Mouse (Mus musculus): ENCODE measurements around the gene Nbea.

DNA sequence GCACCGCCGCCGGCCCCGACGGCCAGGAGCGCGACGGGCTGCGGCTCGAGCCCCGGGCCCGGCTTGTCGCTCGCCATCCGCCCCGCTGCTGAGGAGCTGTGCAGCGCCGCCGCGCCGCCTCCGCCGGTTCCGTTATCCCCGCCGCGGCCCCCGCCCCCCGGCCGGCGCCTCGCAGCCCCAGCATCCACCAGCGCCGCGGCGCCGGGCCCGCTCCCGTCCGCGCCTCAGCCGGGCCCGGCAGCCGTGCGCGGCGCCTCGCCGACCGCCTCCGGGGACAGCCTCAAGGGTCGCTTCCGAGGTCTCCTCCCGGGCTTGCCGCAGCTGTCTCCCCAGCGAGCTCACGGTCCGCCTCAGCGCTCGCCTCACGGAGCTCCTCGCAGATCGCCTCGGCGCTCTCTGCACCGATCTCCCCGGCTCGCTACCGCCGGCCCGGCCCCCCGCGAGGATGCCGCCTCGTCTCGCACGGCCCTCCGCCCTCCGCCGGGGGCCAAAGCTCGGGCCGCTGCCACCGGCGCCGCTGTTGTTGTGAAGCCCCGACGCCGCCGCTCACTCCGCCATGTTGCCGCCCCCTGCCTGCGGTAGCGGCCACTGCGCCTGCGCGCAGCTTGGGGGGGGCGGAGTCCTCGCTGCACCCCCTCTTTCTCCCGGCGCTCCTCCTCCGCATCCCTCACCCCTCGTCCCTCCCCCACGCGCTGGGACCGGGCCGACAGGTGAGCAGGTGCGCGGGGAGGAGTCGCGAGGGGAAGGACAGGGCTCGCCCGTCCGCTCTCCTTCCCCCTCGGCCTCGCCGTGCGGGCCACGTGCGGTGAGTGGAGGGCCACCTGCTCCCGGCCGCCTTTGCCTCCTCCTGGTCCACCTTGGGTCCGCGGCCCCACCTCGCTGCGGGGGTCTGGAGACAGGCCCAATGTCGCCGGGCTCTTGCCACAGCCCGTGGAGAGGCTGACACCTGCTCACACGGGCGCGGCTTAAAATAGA lies at the start of gene Nbea:
- TF ChIP-seq CTCF (conservative IDR thresholded peaks at IDR 0.05; ENCODE audit: insufficient read depth, insufficient read length, low read depth, low read length) = 0 out of 2 replicates have a peak, but pooled peaks have one; percentile 3
- TF ChIP-seq POLR2A (IDR thresholded peaks at IDR 0.05; ENCODE audit: low read depth, low read length) = no peak
